In the genomic region with DNA sequence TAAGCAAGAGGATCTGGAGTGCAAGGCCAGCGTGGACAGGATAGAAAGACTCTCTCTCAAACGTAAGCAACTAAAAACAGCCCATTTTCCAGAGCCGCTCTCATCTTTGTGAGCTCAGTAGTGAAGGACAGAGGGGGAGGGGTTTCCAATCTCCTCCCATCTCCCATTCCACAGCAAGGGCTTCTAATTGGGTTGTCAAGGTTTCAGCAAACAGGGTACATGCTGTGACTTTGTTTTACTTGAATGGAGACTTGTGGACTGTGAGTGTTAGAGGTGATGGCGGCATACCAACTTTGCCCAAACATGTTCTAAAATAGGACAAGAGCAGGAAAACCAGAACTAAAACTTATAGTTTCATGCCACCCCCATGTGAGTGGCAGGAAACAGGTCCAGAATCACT, we compare ENCODE assay signal across 19 mouse cellular contexts. TPM values are rescaled to one million over a fixed set of nuclear protein-coding genes. Genes with fewer than 3 reads are reported as not detected.
DNase-seq lines count a peak whose midpoint lies in the region; ATAC-seq and TF ChIP-seq lines count a peak whose summit lies in the region.
"Had no signal": no experiment of that assay in that cellular context is flagged by ENCODE, and none has a peak within 500 bp of the region (broad histone marks: within the 10 kb centered on the region; RNA-seq: fewer than 3 reads in every experiment).

No protein-coding gene starts in this region.

- DNase-seq in hindbrain, embryonic 10.5 days (ENCODE audit: low spot score), result no peak
- DNase-seq in right cerebral cortex, adult 18-20 months, result peak; percentile 17
- DNase-seq in right cerebral cortex, postnatal 25 days, result no peak
- DNase-seq in R1 (ENCODE audit: low read depth, low spot score), result peak; percentile 91
- peak; percentile 59 for DNase-seq in hindbrain, postnatal 0 days (ENCODE audit: low spot score)
- no peak for DNase-seq in thymus, postnatal 36 days
- DNase-seq: cerebellum, adult 8-10 months; gastrocnemius, postnatal 36 days; right cerebral cortex, postnatal 14 days had no signal

- H3K9ac ChIP-seq in hindbrain, embryonic 13.5 days, result no peak overlapping the region
- no peak overlapping the region for H3K9ac ChIP-seq in hindbrain, postnatal 0 days (replicated peaks; ENCODE audit: low read length)
- H3K9ac ChIP-seq: heart, embryonic 15.5 days; kidney, embryonic 15.5 days; liver, embryonic 14.5 days; midbrain, embryonic 12.5 days; neural tube, embryonic 15.5 days had no signal

- H3K27me3 ChIP-seq in hindbrain, embryonic 13.5 days, result no peaks in the 10 kb centered on the region
- no peaks in the 10 kb centered on the region for H3K27me3 ChIP-seq in hindbrain, embryonic 10.5 days (ENCODE audit: insufficient read depth, poor library complexity, severe bottlenecking)
- H3K27me3 ChIP-seq in hindbrain, postnatal 0 days (ENCODE audit: insufficient read depth, low read length), result no peaks in the 10 kb centered on the region
- H3K27me3 ChIP-seq: heart, embryonic 15.5 days; kidney, embryonic 15.5 days; midbrain, embryonic 12.5 days; neural tube, embryonic 15.5 days had no signal

- H3K27ac ChIP-seq in hindbrain, embryonic 13.5 days, result peak overlapping the region; percentile 48; the same call in 1 of the 2 replicates
- H3K27ac ChIP-seq in hindbrain, embryonic 10.5 days, result no peak overlapping the region
- no peak overlapping the region; the same call in 1 of the 2 replicates for H3K27ac ChIP-seq in hindbrain, postnatal 0 days
- H3K27ac ChIP-seq: heart, embryonic 15.5 days; kidney, embryonic 15.5 days; liver, embryonic 14.5 days; macrophage; midbrain, embryonic 12.5 days; neural tube, embryonic 15.5 days had no signal

- H3K36me3 ChIP-seq in hindbrain, embryonic 13.5 days, result peaks cover 83% of the 10 kb centered on the region
- peaks cover 94% of the 10 kb centered on the region for H3K36me3 ChIP-seq in hindbrain, embryonic 10.5 days
- peaks cover 47% of the 10 kb centered on the region for H3K36me3 ChIP-seq in hindbrain, postnatal 0 days (ENCODE audit: insufficient read depth, low read length)

- TF ChIP-seq CTCF in hindbrain, postnatal 0 days (IDR thresholded peaks at IDR 0.05; ENCODE audit: low read depth), result no peak

- WGBS in hindbrain, embryonic 13.5 days, result 32% methylated on average over 4 of the region's 4 CpGs
- WGBS in hindbrain, embryonic 10.5 days, result 26% methylated on average over 4 of the region's 4 CpGs
- WGBS in hindbrain, postnatal 0 days, result 32% methylated on average over 4 of the region's 4 CpGs

- no peaks in the 10 kb centered on the region for H3K9me3 ChIP-seq in hindbrain, embryonic 13.5 days
- H3K9me3 ChIP-seq in hindbrain, embryonic 10.5 days, result no peaks in the 10 kb centered on the region
- H3K9me3 ChIP-seq in hindbrain, postnatal 0 days (ENCODE audit: low read length), result no peaks in the 10 kb centered on the region
- H3K9me3 ChIP-seq: heart, embryonic 15.5 days; kidney, embryonic 15.5 days; midbrain, embryonic 12.5 days; neural tube, embryonic 15.5 days had no signal

- no peak overlapping the region for H3K4me2 ChIP-seq in hindbrain, embryonic 13.5 days
- H3K4me2 ChIP-seq in hindbrain, postnatal 0 days (ENCODE audit: low read depth, low read length), result no peak overlapping the region
- H3K4me2 ChIP-seq: heart, embryonic 15.5 days; kidney, embryonic 15.5 days; midbrain, embryonic 12.5 days; neural tube, embryonic 15.5 days had no signal

- no peak overlapping the region for H3K4me3 ChIP-seq in hindbrain, embryonic 13.5 days
- no peak overlapping the region for H3K4me3 ChIP-seq in hindbrain, embryonic 10.5 days
- H3K4me3 ChIP-seq in hindbrain, postnatal 0 days (ENCODE audit: low read length), result no peak overlapping the region
- H3K4me3 ChIP-seq: heart, embryonic 15.5 days; kidney, embryonic 15.5 days; midbrain, embryonic 12.5 days; myocyte; neural tube, embryonic 15.5 days had no signal

- peaks cover 10% of the 10 kb centered on the region; the same call in 1 of the 2 replicates for H3K4me1 ChIP-seq in hindbrain, embryonic 13.5 days (replicated peaks)
- peaks cover 23% of the 10 kb centered on the region for H3K4me1 ChIP-seq in hindbrain, embryonic 10.5 days (replicated peaks)
- H3K4me1 ChIP-seq in hindbrain, postnatal 0 days (ENCODE audit: insufficient read depth, low read length), result no peaks in the 10 kb centered on the region
- H3K4me1 ChIP-seq: heart, embryonic 15.5 days; kidney, embryonic 15.5 days; midbrain, embryonic 12.5 days; neural tube, embryonic 15.5 days had no signal

- no peak for ATAC-seq in hindbrain, embryonic 13.5 days (ENCODE audit: low FRiP score)
- ATAC-seq in hindbrain, postnatal 0 days, result peak; percentile 73
- ATAC-seq: intestine, postnatal 0 days had no signal

RNA-seq across cellular contexts. Expression of a gene that starts 39.7 kb away (rescaled TPM):
- polyA plus RNA-seq in hindbrain, embryonic 13.5 days (2015; fragmentation: Nextera tagmentation; extraction: Ambion mirVana), result 0.35 and 0.47 TPM in 2 replicates
- 0.41 and 0.46 TPM in 2 replicates for polyA plus RNA-seq in hindbrain, embryonic 10.5 days (2016; fragmentation: Nextera tagmentation; extraction: Ambion mirVana)
- total RNA-seq in hindbrain, postnatal 0 days (2014; rRNA removed), result 0.16 and 0.43 TPM in 2 replicates
- polyA plus RNA-seq in hindbrain, postnatal 0 days (2015; fragmentation: Nextera tagmentation; extraction: Ambion mirVana), result 0.39 and 0.43 TPM in 2 replicates
- total RNA-seq: MEL had no signal
- polyA plus RNA-seq: macrophage had no signal

Comparison
In these comparisons a context has a peak if more than half of its experiments do, and no peak if none do; other contexts are left out.
1. DNase-seq: peak in right cerebral cortex, adult 18-20 months (single experiment), R1 (single experiment) and hindbrain, postnatal 0 days (single experiment); none in hindbrain, embryonic 10.5 days (single experiment), right cerebral cortex, postnatal 25 days (single experiment) and thymus, postnatal 36 days (0 of 2).